Mouse (Mus musculus) cerebellum, adult 8-10 months (tissue): ENCODE measurements around the gene Asb2.
A peak's percentile ranks its signal among the peaks of the same experiment; 100 is the strongest.

ENCODE experiments used
- DNase-seq: peaks from one replicate; pipeline ENCODE4 v3.0.0; 2022

Asb2 gene

GRCm38 (mm10) chr12:103360812-103361211 is 5.0 kb upstream of the Asb2 start:
- no peak for DNase-seq

- DNase-seq, result no peak
These were observed 3.4 kb upstream of the Asb2 start for GRCm38 (mm10) chr12:103358951-103359801.

GRCm38 (mm10) chr12:103358216-103358615 is 2.4 kb upstream of the Asb2 start:
- DNase-seq, result no peak

GRCm38 (mm10) chr12:103356415-103356748 is 581 bp upstream of the Asb2 start:
- DNase-seq, result no peak

GRCm38 (mm10) chr12:103353538-103353937 is 2.3 kb downstream of the Asb2 start:
- DNase-seq, result peak; percentile 48

- DNase-seq, result no peak
These were observed 3.1 kb downstream of the Asb2 start for GRCm38 (mm10) chr12:103352735-103353134.

GRCm38 (mm10) chr12:103348506-103348905 is 7.3 kb downstream of the Asb2 start:
- peak; percentile 68 for DNase-seq

- no peak for DNase-seq
These were observed 8.4 kb downstream of the Asb2 start for GRCm38 (mm10) chr12:103347406-103347805.

- DNase-seq, result no peak
These were observed 8.9 kb downstream of the Asb2 start for GRCm38 (mm10) chr12:103346945-103347344.

GRCm38 (mm10) chr12:103344934-103345333 is 10.9 kb downstream of the Asb2 start:
- no peak for DNase-seq

GRCm38 (mm10) chr12:103343456-103343855 is 12.3 kb downstream of the Asb2 start:
- no peak for DNase-seq

- no peak for DNase-seq
These were observed 14.6 kb downstream of the Asb2 start for GRCm38 (mm10) chr12:103341212-103341611.

- DNase-seq, result no peak
These were observed 17.5 kb downstream of the Asb2 start for GRCm38 (mm10) chr12:103338162-103338798.

- no peak for DNase-seq
These were observed 19.0 kb downstream of the Asb2 start for GRCm38 (mm10) chr12:103336766-103337165.

GRCm38 (mm10) chr12:103333426-103333825 is 22.4 kb downstream of the Asb2 start:
- no peak for DNase-seq

GRCm38 (mm10) chr12:103332879-103333278 is 22.9 kb downstream of the Asb2 start:
- no peak for DNase-seq

- no peak for DNase-seq
These were observed 24.3 kb downstream of the Asb2 start for GRCm38 (mm10) chr12:103331491-103331890.

- DNase-seq, result no peak
These were observed 27.2 kb downstream of the Asb2 start for GRCm38 (mm10) chr12:103328448-103329191.

GRCm38 (mm10) chr12:103327107-103327506 is 28.7 kb downstream of the Asb2 start:
- no peak for DNase-seq

- DNase-seq, result no peak
These were observed 29.2 kb downstream of the Asb2 start for GRCm38 (mm10) chr12:103326569-103326968.

- DNase-seq, result peak; percentile 70
These were observed 30.5 kb downstream of the Asb2 start for GRCm38 (mm10) chr12:103325156-103325857.

GRCm38 (mm10) chr12:103322801-103323200 is 33.0 kb downstream of the Asb2 start:
- no peak for DNase-seq
